Mouse (Mus musculus): ENCODE measurements around the gene Psmd2. TPM values are rescaled to one million over a fixed set of nuclear protein-coding genes. Genes with fewer than 3 reads are reported as not detected.
A peak's percentile ranks its signal among the peaks of the same experiment; 100 is the strongest.

The Psmd2 gene
- total RNA-seq (2022) = 100 to 1,000 TPM; 222 to 231 (median 228) TPM

- peak; percentile 91 to 95 for DNase-seq (ENCODE audit: low spot score in 2 of 2)
Measured at GRCm38 (mm10) chr16:20651076-20651946, at the start of gene Psmd2. TSS of gene Psmd2 (plus strand) at chr16:20651652.

- no peak for DNase-seq (ENCODE audit: low spot score in 2 of 2)
Measured at GRCm38 (mm10) chr16:20604705-20605104, 46.7 kb upstream of the Psmd2 start.

GRCm38 (mm10) chr16:20610501-20611356 lies 40.7 kb upstream of the Psmd2 start:
- DNase-seq (ENCODE audit: low spot score in 2 of 2) = peak in 1 of 2 experiments; percentile 79

- peak; percentile 64 to 70 for DNase-seq (ENCODE audit: low spot score in 2 of 2)
Measured at GRCm38 (mm10) chr16:20611357-20612227, 39.9 kb upstream of the Psmd2 start, which contains the start of the genes Eef1akmt4, Gm49333 and Alg3. TSS of gene Eef1akmt4 (plus strand) at chr16:20611593. TSS of gene Gm49333 (plus strand) at chr16:20611610. TSS of gene Alg3 (minus strand) at chr16:20611735.

- DNase-seq (ENCODE audit: low spot score in 2 of 2) = no peak
Measured at GRCm38 (mm10) chr16:20619541-20620398, 31.7 kb upstream of the Psmd2 start.

GRCm38 (mm10) chr16:20620399-20620735 lies 31.1 kb upstream of the Psmd2 start:
- no peak for DNase-seq (ENCODE audit: low spot score in 2 of 2)

- peak in 1 of 2 experiments; percentile 20 for DNase-seq (ENCODE audit: low spot score in 2 of 2)
Measured at GRCm38 (mm10) chr16:20620751-20621190, 30.7 kb upstream of the Psmd2 start.

- DNase-seq (ENCODE audit: low spot score in 2 of 2) = peak in 1 of 2 experiments; percentile 23
Measured at GRCm38 (mm10) chr16:20621191-20621990, 30.1 kb upstream of the Psmd2 start, which contains the start of gene Camk2n2. TSS of gene Camk2n2 (minus strand) at chr16:20621287.

- DNase-seq (ENCODE audit: low spot score in 2 of 2) = peak in 1 of 2 experiments; percentile 56
Measured at GRCm38 (mm10) chr16:20621991-20622685, 29.3 kb upstream of the Psmd2 start.

GRCm38 (mm10) chr16:20623211-20623610 lies 28.2 kb upstream of the Psmd2 start:
- no peak for DNase-seq (ENCODE audit: low spot score in 2 of 2)

- DNase-seq (ENCODE audit: low spot score in 2 of 2) = peak in 1 of 2 experiments; percentile 42
Measured at GRCm38 (mm10) chr16:20628871-20629391, 22.5 kb upstream of the Psmd2 start.

GRCm38 (mm10) chr16:20629731-20630634 lies 21.5 kb upstream of the Psmd2 start, which contains the start of gene Ece2:
TSS of gene Ece2 (plus strand) at chr16:20629828.
- no peak for DNase-seq (ENCODE audit: low spot score in 2 of 2)

- no peak for DNase-seq (ENCODE audit: low spot score in 2 of 2)
Measured at GRCm38 (mm10) chr16:20637410-20637809, 14.0 kb upstream of the Psmd2 start.

- peak in 1 of 2 experiments; percentile 48 for DNase-seq (ENCODE audit: low spot score in 2 of 2)
Measured at GRCm38 (mm10) chr16:20638367-20638766, 13.1 kb upstream of the Psmd2 start.

- DNase-seq (ENCODE audit: low spot score in 2 of 2) = peak in 1 of 2 experiments; percentile 75
Measured at GRCm38 (mm10) chr16:20642161-20642560, 9.3 kb upstream of the Psmd2 start.

GRCm38 (mm10) chr16:20643911-20644310 lies 7.5 kb upstream of the Psmd2 start:
- no peak for DNase-seq (ENCODE audit: low spot score in 2 of 2)

- DNase-seq (ENCODE audit: low spot score in 2 of 2) = no peak
Measured at GRCm38 (mm10) chr16:20651947-20652310, 477 bp downstream of the Psmd2 start.

All from layer of hippocampus, adult 8-10 months (tissue).